Mouse (Mus musculus): Measurements from ENCODE around the gene Gart.

Gene Gart

DNA sequence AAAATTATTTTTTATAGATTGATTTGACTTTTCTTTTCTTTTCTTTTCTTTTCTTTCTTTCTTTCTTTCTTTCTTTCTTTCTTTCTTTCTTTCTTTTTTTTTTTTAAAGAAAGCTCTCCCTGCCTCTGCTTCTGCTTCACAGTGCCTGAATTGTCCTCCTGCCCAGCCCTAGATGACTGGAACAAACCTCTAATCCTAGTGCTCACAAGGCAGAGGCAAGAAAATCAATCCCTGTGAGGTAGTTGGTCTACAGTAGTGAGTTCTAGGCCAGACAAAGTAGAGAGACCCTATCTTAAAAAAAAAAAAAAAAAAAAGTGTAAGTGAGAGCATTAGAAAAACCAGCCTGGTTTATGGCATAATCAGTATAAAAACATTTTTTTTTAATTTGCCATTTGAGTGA lies 3.0 kb upstream of the Gart start:
- intact Hi-C loops (cut with DNase I), result loop anchor here (5.0 kb wide), 1 partner anchor 52 kb away; the partner anchor contains the start of gene Tmem50b

DNA sequence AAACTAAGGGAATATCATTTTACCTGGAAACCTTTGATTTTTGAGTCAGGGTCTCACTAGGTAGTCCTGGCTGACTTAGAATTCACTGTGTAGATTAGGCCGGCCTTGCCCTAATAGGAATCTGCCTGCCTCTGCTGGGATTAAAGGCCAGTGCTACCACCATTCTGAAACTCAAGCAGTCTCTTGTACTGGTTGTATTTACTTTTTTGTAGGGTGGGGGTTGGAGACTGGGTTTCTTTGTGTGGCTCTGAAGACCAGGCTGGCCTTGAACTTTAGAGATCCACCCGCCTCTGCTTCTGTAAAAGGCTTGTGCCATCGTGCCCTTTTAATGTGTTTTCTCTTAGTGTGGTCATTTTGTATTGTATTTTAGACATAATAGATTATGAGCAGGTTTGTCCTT lies 2.5 kb upstream of the Gart start:
- intact Hi-C loops (cut with DNase I), result loop anchor here (5.0 kb wide), 1 partner anchor 52 kb away; the partner anchor contains the start of gene Tmem50b

DNA sequence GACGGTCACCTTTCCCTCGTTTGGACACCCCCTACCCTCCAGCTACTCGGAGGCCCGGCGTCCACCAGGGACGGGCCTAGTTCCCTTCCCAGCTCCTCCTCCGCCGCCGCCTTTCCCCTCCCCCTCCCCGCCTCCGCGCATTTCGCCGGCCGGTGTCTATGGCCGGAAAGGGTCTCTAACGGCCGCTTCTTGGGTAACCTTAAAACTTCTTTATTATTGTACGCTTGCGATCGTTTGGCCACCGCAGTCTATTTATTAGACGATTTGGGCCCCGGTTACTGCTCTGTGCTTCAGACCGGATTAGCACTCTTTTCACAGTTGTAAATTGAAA lies 1.4 kb upstream of the Gart start:
- intact Hi-C loops (cut with DNase I), result loop anchor here (5.0 kb wide), 1 partner anchor 51 kb away; the partner anchor contains the start of gene Tmem50b

DNA sequence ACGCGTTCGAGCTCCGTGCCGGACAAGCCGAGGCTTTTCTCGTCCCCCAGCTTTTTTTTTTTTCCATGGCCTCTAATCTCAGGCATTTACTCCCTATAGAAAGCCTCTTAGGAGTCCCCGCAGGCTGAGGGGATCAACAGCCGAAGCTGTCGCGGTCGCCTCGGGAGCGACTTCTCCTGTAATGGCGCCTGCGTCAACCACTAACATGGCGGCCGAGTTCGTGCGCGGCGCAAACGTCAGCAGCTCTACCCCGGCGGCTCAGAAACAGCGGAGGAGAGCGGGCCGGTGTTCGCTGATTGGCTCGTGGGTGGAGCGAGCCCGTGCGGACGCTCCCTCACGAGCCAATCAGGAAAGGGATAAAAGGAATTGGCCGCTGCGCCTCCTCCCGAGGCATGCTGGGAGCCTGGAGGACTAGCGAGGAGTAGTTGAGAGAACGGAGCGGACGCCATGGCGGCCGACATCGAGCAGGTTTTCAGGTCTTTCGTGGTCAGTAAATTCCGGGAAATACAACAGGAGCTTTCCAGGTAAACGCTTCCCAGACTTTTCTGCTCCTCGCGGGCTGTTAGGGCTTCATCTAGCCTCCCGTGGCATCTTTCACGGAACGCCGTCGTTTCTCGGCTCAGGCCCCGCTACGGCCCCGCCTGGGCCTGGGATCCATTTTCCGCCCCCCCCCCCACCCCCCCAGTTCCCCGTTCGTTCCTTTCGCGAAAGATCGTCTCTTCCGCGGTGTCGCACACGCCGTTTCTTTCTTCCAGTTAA lies 888 bp upstream of the Gart start, which contains the start of gene Son:
TSS of gene Son (plus strand) at position 46 of the 759 bp plus-strand sequence.
- intact Hi-C loops (cut with DNase I), result loop anchor here (5.0 kb wide), 1 partner anchor 50 kb away; the partner anchor contains the start of gene Tmem50b

DNA sequence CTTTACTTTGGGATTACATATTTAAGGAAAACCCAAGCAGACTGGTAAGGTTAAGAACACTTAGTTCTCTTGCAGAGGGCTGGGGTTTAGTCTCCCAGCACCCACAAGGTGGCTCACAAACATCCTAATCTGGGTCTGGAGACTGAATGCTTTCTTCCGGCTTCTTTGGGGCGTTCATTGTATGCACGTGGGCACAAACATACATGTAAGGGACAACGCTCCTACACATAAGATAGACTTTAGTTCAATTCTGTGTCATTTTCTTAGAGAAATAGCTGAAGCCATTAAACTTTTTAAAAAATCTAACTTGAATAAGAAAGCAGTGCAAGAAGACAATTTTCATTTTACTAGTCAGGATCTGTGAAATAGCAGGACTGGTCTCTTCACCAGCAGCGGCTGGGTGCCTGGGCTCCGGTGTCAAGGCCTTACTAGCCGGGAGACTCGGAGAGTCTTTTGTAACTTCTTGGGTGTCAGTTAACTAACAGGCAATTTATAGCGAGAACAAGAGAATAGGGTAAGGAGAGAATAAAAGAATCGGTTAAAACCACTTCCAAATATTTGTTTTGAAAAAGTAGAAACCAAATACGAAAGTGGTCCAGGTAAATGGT lies 653 bp downstream of the Gart start:
- intact Hi-C loops (cut with DNase I), result loop anchor here (5.0 kb wide), 1 partner anchor 49 kb away; the partner anchor contains the start of gene Tmem50b

DNA sequence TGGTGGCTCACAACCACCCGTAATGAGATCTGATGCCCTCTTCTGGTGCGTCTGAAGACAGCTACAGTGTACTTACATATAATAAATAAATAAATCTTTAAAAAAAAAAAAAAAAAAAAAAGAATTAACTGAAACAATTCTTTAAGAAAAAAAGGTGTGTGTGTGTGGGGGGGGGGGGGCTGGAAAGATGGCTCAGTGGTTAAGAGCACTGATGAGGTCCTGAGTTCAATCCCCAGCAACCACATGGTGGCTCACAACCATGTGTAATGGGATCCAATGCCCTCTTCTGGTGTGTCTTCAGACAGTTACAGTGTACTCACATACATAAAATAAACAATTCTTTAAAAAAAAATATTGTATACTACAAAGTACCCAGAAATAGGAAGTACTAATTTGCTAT lies 1.3 kb downstream of the Gart start:
- intact Hi-C loops (cut with DNase I), result loop anchor here (5.0 kb wide), 1 partner anchor 48 kb away; the partner anchor contains the start of gene Tmem50b

DNA sequence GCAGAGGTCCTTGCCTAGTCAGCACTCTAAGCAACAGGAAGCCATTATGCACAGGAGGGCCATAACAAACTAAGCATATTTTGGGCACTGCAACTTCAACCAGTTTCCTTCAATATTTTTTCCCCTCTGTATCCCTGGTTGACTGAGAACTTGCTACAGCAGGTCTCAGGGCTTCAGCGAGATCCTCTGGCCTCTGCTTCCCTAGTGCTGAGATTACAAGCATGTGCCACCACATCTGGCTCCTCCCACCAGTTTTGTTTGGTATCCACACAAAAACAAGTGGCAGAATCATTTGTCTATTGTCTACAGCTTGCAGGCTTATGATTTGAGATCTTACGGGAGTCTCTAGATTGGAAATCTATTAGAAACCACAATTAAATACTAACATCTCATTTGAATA lies 1.9 kb downstream of the Gart start:
- intact Hi-C loops (cut with DNase I), result loop anchor here (5.0 kb wide), 1 partner anchor 48 kb away; the partner anchor contains the start of gene Tmem50b

DNA sequence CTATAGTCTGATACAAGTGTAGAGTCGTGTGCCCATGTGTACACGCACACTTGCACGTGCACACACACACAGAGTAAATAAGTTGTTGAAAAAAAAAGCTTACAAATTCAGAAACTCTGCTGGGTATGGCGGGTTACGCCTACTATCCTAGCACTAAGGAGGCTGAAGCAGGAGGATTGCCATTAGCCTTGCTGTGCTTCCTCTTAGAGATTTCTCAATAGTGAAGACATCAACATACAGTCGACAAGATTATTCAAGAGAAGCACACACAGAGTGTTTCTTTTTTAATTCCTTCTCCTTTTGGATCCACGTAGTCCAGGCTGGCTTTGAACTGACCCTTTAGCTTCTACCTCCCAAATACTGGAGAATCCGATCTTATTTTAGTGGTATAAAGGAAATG lies 6.6 kb downstream of the Gart start:
- intact Hi-C loops (cut with DNase I), result no loop called here

DNA sequence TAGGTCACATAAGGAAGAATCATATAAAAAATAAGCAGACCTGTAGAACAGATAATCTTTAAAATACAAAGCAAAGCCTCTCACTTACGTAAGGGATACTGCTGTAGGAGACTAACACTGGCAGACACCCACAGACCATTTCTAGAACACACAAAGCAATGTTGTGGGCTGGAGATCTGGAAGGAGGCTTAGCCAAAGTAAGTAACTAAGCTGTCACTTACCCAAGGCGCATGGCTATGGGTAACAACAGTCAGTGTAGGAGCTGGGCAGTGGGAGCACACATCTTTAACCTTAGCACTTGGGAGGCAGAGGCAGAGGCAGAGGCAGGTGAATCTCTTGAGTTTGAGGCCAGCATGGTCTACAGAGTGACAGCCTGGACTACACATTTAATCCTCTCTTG lies 7.1 kb downstream of the Gart start:
- intact Hi-C loops (cut with DNase I), result no loop called here

DNA sequence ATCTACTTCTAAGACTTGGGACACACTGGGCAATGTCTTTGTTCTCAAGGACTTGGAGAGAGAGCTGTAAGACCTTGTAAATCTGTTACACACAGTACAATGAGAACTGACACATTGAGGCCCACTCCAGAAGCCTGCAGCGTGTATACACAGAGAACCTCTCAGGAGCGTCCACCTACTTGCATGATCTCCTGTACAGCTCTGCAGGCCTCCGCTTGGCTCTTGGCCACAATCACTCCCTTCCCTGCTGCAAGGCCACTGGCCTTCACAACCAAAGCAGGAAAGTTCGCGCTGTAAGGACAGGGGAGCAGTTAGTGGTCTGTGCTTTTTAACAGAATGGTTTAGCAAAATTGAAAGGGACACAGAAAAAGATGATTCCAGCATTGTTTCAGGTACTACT lies 7.6 kb downstream of the Gart start:
- intact Hi-C loops (cut with DNase I), result no loop called here

DNA sequence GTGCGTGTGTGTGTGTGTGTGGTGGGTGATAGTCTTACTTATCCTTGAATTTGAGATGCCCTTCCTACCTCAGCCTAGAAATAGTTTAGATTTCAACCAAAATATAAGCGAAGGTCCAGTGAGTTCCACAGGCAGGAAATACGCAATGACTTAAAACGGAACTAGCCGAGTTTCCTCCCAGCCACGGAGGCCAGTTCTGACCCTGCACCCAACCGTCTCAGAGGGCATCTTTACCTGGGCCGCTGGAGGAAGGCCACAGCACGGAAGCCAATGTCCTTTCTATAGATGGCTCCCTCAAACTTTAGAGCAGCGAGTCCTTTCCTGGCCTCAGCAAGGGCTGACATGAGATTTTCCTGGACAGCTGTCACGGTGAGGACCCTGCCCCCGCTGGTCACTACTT lies 13.1 kb downstream of the Gart start:
- intact Hi-C loops (cut with DNase I), result no loop called here

DNA sequence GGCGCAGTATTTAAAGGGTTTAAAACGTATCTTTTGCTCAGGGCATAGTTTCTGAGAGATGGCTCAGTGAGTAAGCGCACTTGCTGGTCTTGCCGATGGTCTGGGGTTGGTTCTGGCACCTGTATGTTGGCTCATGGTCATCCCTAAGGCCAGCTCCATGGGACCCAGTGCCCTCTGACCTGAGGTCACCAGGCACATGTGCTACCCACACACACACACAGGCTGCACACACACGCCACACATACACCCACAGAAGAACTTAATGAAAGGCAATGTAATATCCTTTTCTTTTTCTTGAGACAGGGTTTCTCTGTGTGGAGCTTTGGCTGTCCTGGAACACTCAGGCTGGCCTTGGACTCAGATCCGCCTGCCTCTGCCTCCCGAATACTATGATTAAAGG lies 13.8 kb downstream of the Gart start:
- intact Hi-C loops (cut with DNase I), result no loop called here

DNA sequence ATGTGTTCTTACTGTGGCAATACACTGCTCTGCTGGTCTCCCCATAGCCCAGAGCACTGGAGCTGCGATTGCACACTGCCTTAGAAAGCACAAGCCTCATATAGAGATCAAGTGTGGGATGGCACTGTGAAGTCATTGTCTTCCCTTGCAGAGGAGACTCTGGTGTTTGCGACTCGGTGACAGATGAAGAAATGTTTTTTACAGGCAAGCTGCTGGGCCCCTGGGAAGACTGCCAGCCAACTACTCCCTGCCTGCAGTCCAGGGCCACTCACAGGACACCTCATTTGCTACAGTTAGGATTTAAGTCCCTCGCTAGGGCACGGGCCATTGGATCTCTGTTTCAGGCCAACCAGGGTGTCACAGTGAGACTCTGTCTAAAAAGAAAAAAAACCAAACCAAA lies 14.3 kb downstream of the Gart start:
- intact Hi-C loops (cut with DNase I), result no loop called here

DNA sequence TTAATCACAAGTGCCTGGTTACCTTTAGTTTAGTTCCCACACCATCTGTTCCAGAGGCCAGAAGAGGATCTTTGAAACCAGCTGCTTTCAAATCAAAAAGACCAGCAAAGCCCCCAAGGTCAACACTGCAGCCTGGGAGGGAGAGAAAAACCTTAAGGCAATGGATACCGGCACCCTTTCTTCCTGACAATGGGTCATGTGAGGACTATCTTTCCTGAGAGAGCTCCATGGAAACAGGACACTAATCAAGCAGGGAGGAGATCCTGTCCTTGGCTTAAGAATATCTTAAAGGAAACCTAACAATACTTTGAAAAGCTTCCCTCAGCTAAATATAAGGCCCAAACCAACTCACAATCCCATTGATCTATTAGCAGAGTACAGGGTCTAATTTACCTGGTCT lies 16.2 kb downstream of the Gart start:
- intact Hi-C loops (cut with DNase I), result no loop called here

DNA sequence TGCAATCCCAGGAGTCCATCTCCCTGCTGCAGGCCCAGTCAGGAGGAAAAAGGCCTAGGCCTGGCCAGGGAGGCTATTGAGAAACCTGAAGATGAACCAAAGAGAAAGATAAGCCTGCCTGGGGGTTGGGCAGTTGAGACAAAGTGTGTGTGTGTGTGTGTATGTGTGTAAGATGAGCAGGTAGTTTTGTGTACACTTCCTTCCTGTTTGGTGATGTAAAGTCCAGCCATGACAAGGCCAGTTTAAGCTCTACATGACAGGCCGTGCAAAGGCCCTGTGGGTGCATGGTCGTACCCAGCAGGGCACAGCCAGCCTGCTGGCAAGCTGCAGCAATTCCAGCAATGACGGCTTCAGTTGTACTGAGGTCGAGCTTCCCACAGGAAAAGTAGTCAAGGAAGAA lies 17.0 kb downstream of the Gart start:
- intact Hi-C loops (cut with DNase I), result no loop called here

DNA sequence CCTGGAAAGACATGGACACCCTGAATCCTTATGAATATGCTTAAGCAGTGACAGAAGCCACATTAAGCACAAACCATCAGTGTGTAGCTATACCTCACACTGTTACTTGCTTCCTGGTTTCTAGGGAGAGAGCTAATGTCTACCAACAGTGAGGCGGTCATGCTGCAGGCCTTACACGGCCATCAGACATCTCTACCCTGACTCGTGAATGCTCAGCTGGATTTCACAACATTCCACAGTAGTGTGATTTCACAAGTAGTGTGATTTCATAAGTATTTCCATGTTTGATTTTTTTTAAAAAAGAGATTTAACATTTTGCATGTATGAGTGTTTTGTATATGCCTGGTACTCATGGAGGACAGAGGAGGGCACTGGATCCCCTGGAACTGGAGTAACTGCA lies 18.1 kb downstream of the Gart start:
- intact Hi-C loops (cut with DNase I), result no loop called here

DNA sequence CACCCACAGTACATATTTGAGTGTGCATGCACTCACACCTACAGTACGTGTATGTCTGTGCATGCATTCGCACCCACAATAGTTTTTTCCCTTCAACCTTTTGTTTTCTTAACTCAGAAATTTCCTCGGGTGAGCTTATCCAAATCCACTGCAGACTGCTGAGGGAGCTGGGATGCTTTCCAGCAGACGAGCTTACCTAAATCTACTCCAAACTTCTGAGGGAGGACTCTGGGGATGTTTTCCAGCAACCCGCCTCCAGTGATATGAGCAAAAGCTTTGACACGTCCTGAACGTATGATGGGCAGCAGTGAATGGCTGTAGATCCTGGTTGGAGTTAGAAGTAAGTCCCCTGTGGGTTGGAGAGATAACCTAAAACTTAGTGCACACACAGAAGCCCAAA lies 18.9 kb downstream of the Gart start:
- intact Hi-C loops (cut with DNase I), result no loop called here

DNA sequence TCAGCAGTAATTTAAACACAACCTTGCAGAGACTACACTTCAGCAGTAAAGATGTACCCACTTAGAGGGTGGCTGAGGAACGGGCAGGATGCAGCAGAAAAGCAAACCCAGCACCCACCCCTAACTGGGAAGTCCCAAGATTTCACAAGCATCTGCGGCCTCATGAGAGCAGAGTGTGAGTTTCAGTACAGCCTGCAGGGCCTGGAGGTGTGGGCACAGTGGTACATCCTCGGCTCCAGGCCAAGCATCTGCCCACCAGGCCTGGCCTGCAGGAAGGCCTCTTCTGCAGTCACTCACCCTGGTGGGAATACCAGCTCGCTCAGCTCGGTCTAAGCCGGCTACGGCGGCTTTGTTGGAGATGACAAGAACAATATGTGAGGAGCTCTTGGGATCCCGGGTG lies 23.7 kb downstream of the Gart start:
- intact Hi-C loops (cut with DNase I), result no loop called here

DNA sequence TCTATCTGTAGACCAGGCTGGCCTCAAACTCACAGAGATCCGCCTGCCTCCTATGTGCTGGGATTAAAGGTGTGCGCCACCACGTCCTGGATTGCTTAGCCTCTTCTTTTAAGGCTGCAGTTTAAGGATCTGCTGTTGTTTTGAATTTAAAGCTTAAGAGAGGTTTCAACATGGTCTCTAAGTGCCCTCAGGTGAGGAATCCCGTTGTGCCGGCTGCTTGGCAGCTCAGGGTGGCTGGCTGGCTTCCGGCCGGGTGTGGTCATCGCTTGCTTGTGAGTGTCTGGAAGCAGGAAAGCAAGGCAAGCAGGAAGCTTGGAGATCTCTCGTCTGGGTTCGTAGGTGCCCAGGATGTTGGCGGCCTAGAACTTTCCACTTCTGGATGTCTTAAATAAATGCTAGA lies 25.8 kb downstream of the Gart start:
- intact Hi-C loops (cut with DNase I), result no loop called here

DNA sequence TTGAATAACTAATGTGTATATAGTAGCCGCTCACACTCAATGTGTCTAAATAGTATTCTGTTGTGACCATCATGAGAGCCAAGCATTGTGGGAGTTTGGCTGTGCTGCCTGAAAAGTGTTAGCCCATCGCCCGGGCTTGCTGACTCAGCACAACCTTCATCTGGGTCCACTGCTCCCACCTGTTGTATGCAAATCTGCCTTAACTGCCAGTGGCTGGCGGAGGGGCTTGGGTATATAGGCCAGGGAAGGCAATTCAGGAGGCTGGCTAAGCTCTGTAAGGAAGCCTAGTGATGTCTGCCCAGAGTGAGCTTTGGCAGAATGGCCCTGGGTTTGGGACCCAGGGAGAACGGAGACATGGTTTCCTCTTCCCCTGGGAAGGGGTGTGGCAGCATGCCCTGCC lies 26.6 kb downstream of the Gart start:
- intact Hi-C loops (cut with DNase I), result no loop called here

DNA sequence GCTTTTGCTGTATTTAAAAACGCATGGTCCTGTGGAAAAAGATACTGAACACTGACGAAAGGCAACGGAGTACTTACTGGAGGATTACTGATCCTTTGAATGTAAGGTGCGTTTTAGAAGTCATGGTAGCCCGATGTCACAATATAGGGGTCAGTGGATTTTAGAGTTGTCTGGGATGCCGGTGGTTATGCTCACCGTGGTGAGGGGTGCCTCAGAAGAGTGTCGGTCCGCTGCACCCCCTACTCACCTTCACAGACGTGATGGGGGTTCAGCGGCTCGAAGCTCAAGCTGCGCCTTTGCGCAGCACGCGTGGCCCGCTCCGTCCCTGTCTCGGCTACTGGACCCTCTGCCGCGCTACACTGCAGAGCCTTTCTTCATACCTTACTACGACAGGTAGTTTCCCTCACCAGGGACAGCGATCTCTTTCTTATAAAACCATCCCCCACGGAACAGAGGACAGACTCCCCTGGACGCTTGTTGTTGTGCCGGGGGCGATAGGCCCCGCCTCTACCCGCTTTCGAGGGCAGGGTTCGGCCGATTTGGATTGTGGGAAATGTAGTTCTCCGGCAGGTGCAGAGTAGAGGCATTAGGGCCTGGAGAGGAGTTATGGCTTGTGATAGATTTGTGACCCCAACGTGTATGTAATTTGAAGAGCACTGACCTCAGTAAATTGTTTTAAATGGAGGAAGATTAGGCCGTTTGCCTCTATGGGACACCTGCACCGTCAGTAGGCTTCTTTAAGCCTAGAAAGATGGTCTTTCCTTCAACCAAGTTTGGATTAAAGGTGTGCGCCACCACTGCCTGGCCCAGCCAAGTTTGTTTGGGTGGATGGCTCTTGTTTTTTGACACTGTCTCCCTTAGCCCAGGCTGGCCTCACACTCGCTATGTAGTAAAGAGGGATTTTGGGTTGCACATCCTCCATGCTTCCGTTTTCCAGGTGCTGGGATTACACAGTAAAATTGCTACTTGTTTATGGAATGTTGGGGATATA lies 27.9 kb downstream of the Gart start, which contains the start of gene Dnajc28:
TSS of gene Dnajc28 (minus strand) at position 516 of the 991 bp plus-strand sequence.
- intact Hi-C loops (cut with DNase I), result no loop called here

All from adrenal gland (tissue).